Mouse (Mus musculus) retina, postnatal 7 days (tissue): ENCODE measurements at regions not wholly inside any gene's neighbourhood (a gene's known extent, or its start where the extent isn't known, plus 50 kb on each side); places are given as distances from the start of the nearest gene placed in this dataset.
A peak's percentile ranks its signal among the peaks of the same experiment; 100 is the strongest.

Experiments used
- DNase-seq: peaks from one replicate; pipeline ENCODE4 v3.0.0-alpha.2; 2012; ENCODE audit warnings: low read depth, low spot score

- DNase-seq: no peak
Observed at GRCm38 (mm10) chr10:70819951-70820350, 164.2 kb upstream of the Phyhipl start.

GRCm38 (mm10) chr10:70814354-70815131 is 158.8 kb upstream of the Phyhipl start:
- DNase-seq: peak; percentile 19

- no peak for DNase-seq
Observed at GRCm38 (mm10) chr10:70809411-70809810, 153.6 kb upstream of the Phyhipl start.

- no peak for DNase-seq
Observed at GRCm38 (mm10) chr10:70806786-70807385, 151.1 kb upstream of the Phyhipl start.

- DNase-seq: no peak
Observed at GRCm38 (mm10) chr10:70800736-70801306, 145.1 kb upstream of the Phyhipl start.

GRCm38 (mm10) chr10:70799906-70800305 is 144.1 kb upstream of the Phyhipl start:
- no peak for DNase-seq

GRCm38 (mm10) chr10:70799191-70799742 is 143.5 kb upstream of the Phyhipl start:
- no peak for DNase-seq

- DNase-seq: no peak
Observed at GRCm38 (mm10) chr10:70788814-70789452, 133.2 kb upstream of the Phyhipl start.

GRCm38 (mm10) chr10:70781036-70781435 is 125.3 kb upstream of the Phyhipl start:
- no peak for DNase-seq

GRCm38 (mm10) chr10:70778596-70778995 is 122.8 kb upstream of the Phyhipl start:
- no peak for DNase-seq

GRCm38 (mm10) chr10:70774571-70774970 is 118.8 kb upstream of the Phyhipl start:
- no peak for DNase-seq

GRCm38 (mm10) chr10:70774159-70774558 is 118.4 kb upstream of the Phyhipl start:
- DNase-seq: no peak

- no peak for DNase-seq
Observed at GRCm38 (mm10) chr10:70767461-70767860, 111.7 kb upstream of the Phyhipl start.

- no peak for DNase-seq
Observed at GRCm38 (mm10) chr10:70766869-70767268, 111.1 kb upstream of the Phyhipl start.

- DNase-seq: no peak
Observed at GRCm38 (mm10) chr10:70766450-70766849, 110.7 kb upstream of the Phyhipl start.

- no peak for DNase-seq
Observed at GRCm38 (mm10) chr10:70763206-70763605, 107.4 kb upstream of the Phyhipl start.

GRCm38 (mm10) chr10:70759686-70760085 is 103.9 kb upstream of the Phyhipl start:
- no peak for DNase-seq

- DNase-seq: no peak
Observed at GRCm38 (mm10) chr10:70751771-70752170, 96.0 kb upstream of the Phyhipl start.

- DNase-seq: no peak
Observed at GRCm38 (mm10) chr10:70750356-70751145, 94.8 kb upstream of the Phyhipl start.

- DNase-seq: no peak
Observed at GRCm38 (mm10) chr10:70746612-70747011, 90.8 kb upstream of the Phyhipl start.

GRCm38 (mm10) chr10:70741909-70742308 is 86.1 kb upstream of the Phyhipl start:
- no peak for DNase-seq
